Mouse (Mus musculus) kidney, postnatal 4 days (tissue): ENCODE measurements around the gene Ppat.
"Not testable (repeated sequence)": the region's sequence is repeated elsewhere in the genome, so short reads cannot be mapped to it uniquely, and the experiment has no call there.

Experiments
- DNase-seq, 2 experiments: peaks; one replicate each; pipeline ENCODE4 v3.0.0; 2021; ENCODE audit warnings: mixed read lengths in 2 of 2

The Ppat gene

GRCm38 (mm10) chr5:76947142-76947541 is 4.2 kb downstream of the Ppat start:
- DNase-seq, result no peak

GRCm38 (mm10) chr5:76945678-76946033 is 5.7 kb downstream of the Ppat start:
- DNase-seq, result no peak

- DNase-seq, result no peak
Observed at GRCm38 (mm10) chr5:76944965-76945677, 6.3 kb downstream of the Ppat start.

- DNase-seq, result no peak
Observed at GRCm38 (mm10) chr5:76942505-76942904, 8.9 kb downstream of the Ppat start.

- no peak for DNase-seq
Observed at GRCm38 (mm10) chr5:76941975-76942374, 9.4 kb downstream of the Ppat start.

GRCm38 (mm10) chr5:76939717-76940116 is 11.7 kb downstream of the Ppat start:
- no peak for DNase-seq

- peak; percentile 25 to 52 for DNase-seq
Observed at GRCm38 (mm10) chr5:76929180-76929877, 22.0 kb downstream of the Ppat start.

- DNase-seq, result peak; percentile 19 to 31
Observed at GRCm38 (mm10) chr5:76928124-76928832, 23.1 kb downstream of the Ppat start.

GRCm38 (mm10) chr5:76924296-76924695 is 27.1 kb downstream of the Ppat start:
- DNase-seq, result no peak

GRCm38 (mm10) chr5:76923428-76923827 is 27.9 kb downstream of the Ppat start:
- peak; percentile 74 to 82 for DNase-seq

GRCm38 (mm10) chr5:76922833-76923232 is 28.5 kb downstream of the Ppat start:
- DNase-seq, result no peak

- DNase-seq, result not testable (repeated sequence)
Observed at GRCm38 (mm10) chr5:76912522-76912921, 38.9 kb downstream of the Ppat start.

- no peak for DNase-seq
Observed at GRCm38 (mm10) chr5:76910807-76911206, 40.6 kb downstream of the Ppat start.

- no peak for DNase-seq
Observed at GRCm38 (mm10) chr5:76906155-76906499, 45.3 kb downstream of the Ppat start.

- DNase-seq, result peak; percentile 98 to 99
Observed at GRCm38 (mm10) chr5:76905405-76906154, 45.8 kb downstream of the Ppat start, which contains the start of gene Aasdh. Gene Aasdh, minus strand, starts transcription at chr5:76905514.

GRCm38 (mm10) chr5:76904713-76905404 is 46.5 kb downstream of the Ppat start:
- DNase-seq, result peak in 1 of 2 experiments; percentile 11

GRCm38 (mm10) chr5:76902131-76902530 is 49.2 kb downstream of the Ppat start:
- DNase-seq, result no peak

- DNase-seq, result no peak
Observed at GRCm38 (mm10) chr5:76893084-76893483, 58.3 kb downstream of the Ppat start.

GRCm38 (mm10) chr5:76892608-76893007 is 58.8 kb downstream of the Ppat start:
- no peak for DNase-seq

- no peak for DNase-seq
Observed at GRCm38 (mm10) chr5:76887011-76887410, 64.4 kb downstream of the Ppat start.

- DNase-seq, result no peak
Observed at GRCm38 (mm10) chr5:76884107-76884506, 67.3 kb downstream of the Ppat start.

GRCm38 (mm10) chr5:76876106-76876758 is 75.1 kb downstream of the Ppat start:
- no peak for DNase-seq
